Mouse (Mus musculus): ENCODE results near the gene Gstm7.

DNA sequence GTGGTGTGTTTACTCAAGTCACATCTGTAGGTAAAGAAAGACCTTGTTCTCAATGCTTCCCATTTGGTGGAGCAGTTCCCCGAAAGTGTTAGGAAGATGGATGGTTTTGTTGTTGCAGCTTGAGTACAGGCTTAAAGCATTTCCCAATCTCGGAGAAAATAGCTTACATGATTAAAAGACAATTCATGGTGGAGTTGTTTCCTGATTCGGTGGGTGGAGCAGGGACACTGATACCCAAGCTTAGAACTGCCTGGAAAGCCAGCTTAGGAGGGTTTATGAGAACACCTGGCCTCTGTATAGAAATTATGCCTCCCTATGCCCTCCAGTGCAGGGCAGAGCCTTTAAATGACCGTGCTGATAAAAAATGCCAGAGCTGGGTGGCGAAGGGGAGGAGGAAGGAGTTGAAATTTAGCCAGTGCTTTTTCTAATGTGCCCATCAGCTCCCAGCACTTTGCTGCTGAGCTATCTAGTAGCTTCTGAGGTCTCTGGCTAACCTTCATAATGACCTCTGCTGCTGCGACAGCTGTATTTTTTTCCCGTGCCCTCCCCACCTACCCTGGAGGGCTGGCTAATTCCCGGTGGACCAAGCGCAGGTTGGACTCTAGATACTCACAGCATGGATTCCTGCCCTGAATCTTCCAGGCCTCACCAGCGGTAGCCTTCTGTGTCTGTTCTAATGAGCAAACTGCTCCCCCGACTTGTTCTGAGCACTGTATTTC, 30.5 kb downstream of the Gstm7 start:
- TF ChIP-seq CTCF (IDR thresholded peaks at IDR 0.05; ENCODE audit: low read depth, low read length) (no peak), POLR2AphosphoS5 (IDR thresholded peaks at IDR 0.05; ENCODE audit: insufficient replicate concordance, low read depth, low read length) (no peak), TAL1 (conservative IDR thresholded peaks at IDR 0.05; ENCODE audit: low read depth, low read length) (no peak), GATA1 (IDR thresholded peaks at IDR 0.05; ENCODE audit: borderline replicate concordance, low read length) (no peak)
